Mouse (Mus musculus) hindbrain, embryonic 16.5 days (tissue): ENCODE data around the gene Mapk14. TPM values are rescaled to one million over a fixed set of nuclear protein-coding genes. Genes with fewer than 3 reads are reported as not detected.
"Not testable (repeated sequence)": the region's sequence is repeated elsewhere in the genome, so short reads cannot be mapped to it uniquely, and the experiment has no call there.

ENCODE experiments used
- ATAC-seq: fragments of 200-750 bp; cut with Nextera tagmentation; 2 replicates; pipeline ENCODE4 v1.8.0; 2017; ENCODE audit warnings: moderate TSS enrichment, moderate library complexity
- H3K27ac ChIP-seq: fragments of 300-500 bp; sonication (generic); 2 replicates; pipeline ENCODE4 v1.5.1; 2014; ENCODE audit warnings: low read depth, mild to moderate bottlenecking, control low read depth, low read length, moderate library complexity
- H3K27me3 ChIP-seq: fragments of 300-500 bp; sonication (generic); replicated peaks from 2 replicates; pipeline ENCODE4 v1.6.1; 2014; ENCODE audit warnings: low read length; ENCODE audit not compliant: control insufficient read depth, insufficient read depth
- H3K36me3 ChIP-seq: fragments of 300-500 bp; sonication (generic); 2 replicates; pipeline ENCODE4 v1.6.1; 2014; ENCODE audit warnings: mild to moderate bottlenecking, low read length, moderate library complexity, mixed read lengths; ENCODE audit not compliant: control insufficient read depth, insufficient read depth
- H3K4me1 ChIP-seq: fragments of 300-500 bp; sonication (generic); 2 replicates; pipeline ENCODE4 v1.6.1; 2014; ENCODE audit warnings: low read depth, low read length; ENCODE audit not compliant: control insufficient read depth, insufficient read depth
- H3K4me2 ChIP-seq: fragments of 300-500 bp; sonication (generic); 2 replicates; pipeline ENCODE4 v1.6.1; 2014; ENCODE audit warnings: mild to moderate bottlenecking, low read length, control low read depth, moderate library complexity
- H3K4me3 ChIP-seq: fragments of 300-500 bp; sonication (generic); 2 replicates; pipeline ENCODE4 v1.5.1; 2014; ENCODE audit warnings: mild to moderate bottlenecking, low read length, control low read depth, moderate library complexity
- H3K9ac ChIP-seq: fragments of 300-500 bp; sonication (generic); 2 replicates; pipeline ENCODE4 v1.6.1; 2014; ENCODE audit warnings: low read depth, mild to moderate bottlenecking, control low read depth, low read length, moderate library complexity
- H3K9me3 ChIP-seq: fragments of 300-500 bp; sonication (generic); 2 replicates; pipeline ENCODE4 v1.6.1; 2014; ENCODE audit warnings: mild to moderate bottlenecking, low read length, moderate library complexity; ENCODE audit not compliant: control insufficient read depth
- WGBS: fragments of 180-500 bp; shearing (Covaris S2); extraction: QIAGEN DNeasy Blood & Tissue Kit; methylation state at CpG from one replicate; pipeline ENCODE4 v1.1.7; 2014; 5-methylcytosine and 5-hydroxymethylcytosine counted together
- polyA plus RNA-seq: library from polyadenylated mRNA; unstranded; fragments of >200 nt; fragmentation: Nextera tagmentation; extraction: Ambion mirVana; gene quantifications from 2 replicates; pipeline ENCODE4 v1.2.1, GENCODE M21; 2015

The Mapk14 gene
- polyA plus RNA-seq, 1 experiment from 2014 or later, result 22.7 TPM

DNA sequence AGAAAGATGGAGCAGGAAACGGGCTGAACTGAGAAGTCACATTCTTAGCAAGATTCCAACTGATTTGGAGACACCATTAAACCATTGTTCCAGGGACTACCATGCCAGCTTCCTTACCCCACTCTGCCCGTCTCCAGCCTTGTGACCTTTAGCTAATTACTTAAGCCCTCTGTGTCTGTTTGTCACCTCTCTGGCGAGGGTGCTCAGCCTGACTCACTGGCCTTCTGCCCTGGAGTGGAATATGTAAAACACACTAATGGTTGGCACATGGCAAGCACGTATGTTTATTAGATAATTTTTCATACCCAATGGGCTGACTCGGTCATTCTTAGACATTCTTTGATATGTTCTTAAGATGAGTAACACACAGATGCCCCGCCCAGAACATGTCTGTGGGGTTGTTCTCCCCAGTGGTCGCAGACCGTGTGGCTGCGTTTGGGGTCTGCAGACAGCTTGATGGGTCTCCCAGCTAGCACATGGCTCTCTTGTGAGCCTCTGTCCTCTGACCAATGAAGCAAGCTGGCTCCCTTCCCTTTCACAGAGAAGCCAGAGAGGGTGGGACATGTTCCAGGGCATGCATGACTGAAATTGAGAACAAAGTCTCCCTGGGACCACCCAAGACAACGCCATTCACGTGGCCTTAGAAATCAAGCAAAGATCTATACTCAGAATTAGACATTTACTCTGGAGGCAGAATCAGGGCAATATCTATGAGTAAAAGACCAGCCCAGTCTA lies 75.8 kb downstream of the Mapk14 start:
- no peak for ATAC-seq
- H3K4me3 ChIP-seq, result no peak overlapping the region
- 70% methylated on average over 11 of the region's 11 CpGs for WGBS
- H3K36me3 ChIP-seq, result no peaks in the 10 kb centered on the region
- H3K27ac ChIP-seq, result no peak overlapping the region
- H3K4me1 ChIP-seq, result peaks cover 13% of the 10 kb centered on the region
- H3K4me2 ChIP-seq, result no peak overlapping the region
- H3K9me3 ChIP-seq, result no peaks in the 10 kb centered on the region
- H3K9ac ChIP-seq, result no peak overlapping the region
- H3K27me3 ChIP-seq, result peaks cover 21% of the 10 kb centered on the region

DNA sequence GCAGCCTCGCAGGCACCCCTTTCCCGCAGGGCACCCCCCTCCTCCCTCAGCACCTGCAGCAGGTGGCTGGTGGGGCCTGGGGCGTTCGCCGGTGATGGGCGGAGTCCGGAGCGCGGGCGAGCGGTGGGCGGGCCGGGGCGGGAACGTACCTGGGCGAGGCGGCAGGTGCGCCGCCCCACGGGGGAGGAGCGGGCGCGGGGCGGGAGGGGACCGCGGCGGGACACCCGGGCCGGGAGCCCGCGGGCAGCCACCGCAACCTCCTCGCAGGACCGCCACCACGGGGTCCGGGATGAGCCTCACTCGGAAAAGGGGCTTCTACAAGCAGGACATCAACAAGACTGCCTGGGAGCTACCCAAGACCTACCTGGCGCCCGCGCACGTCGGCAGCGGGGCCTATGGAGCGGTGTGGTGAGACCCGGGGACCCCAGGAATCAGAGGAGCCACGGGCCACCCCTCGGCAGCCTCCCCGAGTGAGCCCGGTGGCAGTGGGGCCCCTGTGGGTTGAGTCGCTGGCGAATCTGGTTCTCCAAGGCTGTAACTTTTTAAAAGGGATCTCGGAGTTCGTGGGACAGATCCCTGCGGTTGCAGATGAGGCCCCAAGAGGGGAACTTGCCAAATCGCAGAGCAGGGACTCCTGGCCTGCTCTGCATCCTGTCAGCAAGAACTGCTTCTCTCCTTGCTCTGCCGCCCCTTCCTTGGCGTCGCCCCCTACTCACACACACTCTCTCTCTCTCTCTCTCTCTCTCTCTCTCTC lies 78.2 kb downstream of the Mapk14 start, which contains the start of gene Mapk13:
Mapk13 (plus strand) TSS at position 177 of the 754 bp plus-strand sequence.
- Histone ChIP-seq H3K27ac (no peak within 1 kb of the TSS), H3K36me3 (no peaks in the 10 kb centered on the region), H3K4me1 (peaks cover 13% of the 10 kb centered on the region), H3K9ac (peak within 1 kb of the TSS; percentile 47), H3K27me3 (peaks cover 21% of the 10 kb centered on the region), H3K4me3 (peak within 1 kb of the TSS; percentile 40), H3K9me3 (no peaks in the 10 kb centered on the region), H3K4me2 (peak within 1 kb of the TSS; percentile 74)
- ATAC-seq, result no peak
- 2% methylated on average over 53 of the region's 58 CpGs for WGBS

DNA sequence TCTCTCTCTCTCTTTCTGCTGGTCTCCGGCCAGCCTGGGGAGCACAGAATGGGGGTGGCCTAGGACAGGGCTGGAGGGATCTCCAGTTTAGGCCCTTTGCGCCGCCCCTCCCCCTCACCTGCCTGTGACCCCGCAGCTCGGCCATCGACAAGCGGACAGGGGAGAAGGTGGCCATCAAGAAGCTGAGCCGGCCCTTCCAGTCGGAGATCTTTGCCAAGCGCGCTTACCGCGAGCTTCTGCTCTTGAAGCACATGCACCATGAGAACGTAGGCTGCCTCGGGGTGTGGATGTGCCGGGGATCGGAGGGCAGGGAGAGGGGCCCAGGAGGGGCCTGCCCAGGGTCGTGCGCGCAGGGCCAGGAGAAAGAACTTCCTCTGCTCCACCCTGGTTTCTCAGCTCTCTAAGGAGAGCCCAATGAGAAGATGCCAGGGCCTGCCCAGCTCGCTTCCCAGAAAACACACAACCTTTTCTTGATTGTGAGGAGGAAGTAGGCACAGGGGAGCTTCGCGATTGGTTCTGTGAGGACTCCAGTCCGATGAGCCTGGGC lies 78.8 kb downstream of the Mapk14 start:
- Histone ChIP-seq H3K27ac (no peak overlapping the region), H3K27me3 (peaks cover 21% of the 10 kb centered on the region), H3K9me3 (no peaks in the 10 kb centered on the region), H3K4me3 (peak overlapping the region; percentile 40), H3K9ac (peak overlapping the region; percentile 28), H3K4me2 (peak overlapping the region; percentile 74), H3K4me1 (peaks cover 13% of the 10 kb centered on the region), H3K36me3 (no peaks in the 10 kb centered on the region)
- no peak for ATAC-seq
- 4% methylated on average over 24 of the region's 24 CpGs for WGBS

DNA sequence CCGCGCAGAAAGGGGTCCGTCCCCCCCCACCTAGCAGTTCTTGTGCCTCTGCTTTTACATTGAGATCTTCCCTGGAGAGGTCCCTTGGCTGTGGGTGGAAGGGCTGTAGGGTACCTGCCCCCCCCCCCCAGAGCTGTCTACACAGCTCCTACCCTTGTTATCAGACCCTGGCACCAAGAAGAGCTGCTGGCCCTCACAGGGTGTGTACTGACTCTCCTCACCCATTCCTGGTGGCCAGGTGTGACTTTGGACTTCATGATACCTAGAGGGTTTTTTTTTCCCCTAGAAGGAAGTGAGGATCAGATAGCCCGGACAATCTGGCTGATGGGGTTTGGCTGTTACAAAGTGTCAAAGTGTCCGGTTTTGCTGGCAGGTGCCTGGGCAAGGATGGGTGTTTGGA lies 80.2 kb downstream of the Mapk14 start:
- Histone ChIP-seq H3K4me2 (no peak overlapping the region), H3K27ac (no peak overlapping the region), H3K9ac (no peak overlapping the region), H3K27me3 (peaks cover 21% of the 10 kb centered on the region), H3K4me3 (no peak overlapping the region), H3K4me1 (peaks cover 13% of the 10 kb centered on the region), H3K9me3 (no peaks in the 10 kb centered on the region), H3K36me3 (no peaks in the 10 kb centered on the region)
- ATAC-seq, result no peak
- WGBS, result 92% methylated on average over 5 of the region's 5 CpGs

DNA sequence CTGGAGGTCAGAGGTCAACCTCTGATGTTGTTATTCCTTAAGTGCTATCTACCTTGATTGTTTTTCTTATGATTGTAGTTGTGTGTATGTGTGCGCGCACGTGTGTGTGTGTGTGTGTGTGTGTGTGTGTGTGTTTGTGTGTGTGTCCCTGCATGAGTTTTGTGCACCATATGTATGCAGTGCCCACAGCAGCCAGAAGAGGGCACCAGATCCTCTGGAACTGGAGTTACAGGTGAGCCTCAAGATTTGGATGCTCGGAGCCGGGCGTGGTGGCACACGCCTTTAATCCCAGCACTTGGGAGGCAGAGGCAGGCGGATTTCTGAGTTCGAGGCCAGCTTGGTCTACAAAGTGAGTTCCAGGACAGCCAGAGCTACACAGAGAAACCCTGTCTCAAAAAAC lies 83.2 kb downstream of the Mapk14 start:
- H3K4me1 ChIP-seq, ATAC-seq, H3K36me3 ChIP-seq, H3K4me3 ChIP-seq, H3K27ac ChIP-seq, H3K9me3 ChIP-seq, H3K9ac ChIP-seq, H3K4me2 ChIP-seq: not testable (repeated sequence)
- H3K27me3 ChIP-seq, result peaks cover 17% of the 10 kb centered on the region
- WGBS, result 94% methylated on average over 9 of the region's 9 CpGs

DNA sequence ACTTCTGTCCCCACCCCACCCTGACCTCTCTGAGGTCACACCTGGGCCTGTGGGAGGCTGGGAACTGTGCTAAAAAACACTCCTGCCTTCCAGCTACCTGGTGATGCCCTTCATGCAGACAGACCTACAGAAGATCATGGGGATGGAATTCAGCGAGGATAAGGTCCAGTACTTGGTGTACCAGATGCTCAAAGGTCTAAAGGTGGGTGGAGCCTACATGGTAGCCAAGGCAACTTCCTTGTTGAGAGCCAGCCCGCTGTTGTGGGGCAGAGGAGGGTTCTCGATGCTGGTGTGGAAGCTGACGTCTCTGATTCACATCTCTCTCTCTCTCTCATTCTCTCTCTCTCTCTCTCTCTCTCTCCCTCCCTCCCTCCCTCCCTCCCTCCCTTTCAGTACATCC lies 84.0 kb downstream of the Mapk14 start:
- Histone ChIP-seq H3K4me2 (no peak overlapping the region), H3K27me3 (peaks cover 11% of the 10 kb centered on the region), H3K9ac (no peak overlapping the region), H3K27ac (no peak overlapping the region), H3K36me3 (no peaks in the 10 kb centered on the region), H3K4me1 (peaks cover 2% of the 10 kb centered on the region), H3K9me3 (no peaks in the 10 kb centered on the region), H3K4me3 (no peak overlapping the region)
- WGBS, result 90% methylated on average over 4 of the region's 4 CpGs
- ATAC-seq, result no peak

DNA sequence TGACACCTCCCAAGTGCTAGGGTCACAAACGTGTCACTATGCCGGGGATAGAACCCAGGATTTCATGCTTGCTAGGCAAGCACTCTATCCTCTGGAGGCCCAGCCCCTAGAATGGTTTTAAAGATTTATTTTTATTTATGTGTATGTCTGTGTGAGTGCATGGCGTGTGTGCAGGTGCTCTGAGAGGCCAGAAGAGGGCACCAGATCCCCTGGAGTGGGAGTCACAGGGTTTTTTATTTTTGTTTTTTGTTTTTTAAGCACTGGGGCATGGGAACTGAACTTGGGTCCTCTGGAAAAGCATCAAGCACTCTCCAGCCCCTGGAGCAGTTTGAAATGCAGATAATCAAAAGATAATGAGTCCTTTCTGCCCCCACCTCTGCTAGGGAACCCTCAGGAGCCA lies 85.7 kb downstream of the Mapk14 start:
- whole genome bisulfite sequencing, result 92% methylated on average over 3 of the region's 3 CpGs
- Histone ChIP-seq H3K9ac (no peak overlapping the region), H3K27ac (no peak overlapping the region), H3K9me3 (no peaks in the 10 kb centered on the region), H3K36me3 (no peaks in the 10 kb centered on the region), H3K4me3 (no peak overlapping the region), H3K4me2 (no peak overlapping the region), H3K4me1 (no peaks in the 10 kb centered on the region), H3K27me3 (no peaks in the 10 kb centered on the region)
- no peak for ATAC-seq

DNA sequence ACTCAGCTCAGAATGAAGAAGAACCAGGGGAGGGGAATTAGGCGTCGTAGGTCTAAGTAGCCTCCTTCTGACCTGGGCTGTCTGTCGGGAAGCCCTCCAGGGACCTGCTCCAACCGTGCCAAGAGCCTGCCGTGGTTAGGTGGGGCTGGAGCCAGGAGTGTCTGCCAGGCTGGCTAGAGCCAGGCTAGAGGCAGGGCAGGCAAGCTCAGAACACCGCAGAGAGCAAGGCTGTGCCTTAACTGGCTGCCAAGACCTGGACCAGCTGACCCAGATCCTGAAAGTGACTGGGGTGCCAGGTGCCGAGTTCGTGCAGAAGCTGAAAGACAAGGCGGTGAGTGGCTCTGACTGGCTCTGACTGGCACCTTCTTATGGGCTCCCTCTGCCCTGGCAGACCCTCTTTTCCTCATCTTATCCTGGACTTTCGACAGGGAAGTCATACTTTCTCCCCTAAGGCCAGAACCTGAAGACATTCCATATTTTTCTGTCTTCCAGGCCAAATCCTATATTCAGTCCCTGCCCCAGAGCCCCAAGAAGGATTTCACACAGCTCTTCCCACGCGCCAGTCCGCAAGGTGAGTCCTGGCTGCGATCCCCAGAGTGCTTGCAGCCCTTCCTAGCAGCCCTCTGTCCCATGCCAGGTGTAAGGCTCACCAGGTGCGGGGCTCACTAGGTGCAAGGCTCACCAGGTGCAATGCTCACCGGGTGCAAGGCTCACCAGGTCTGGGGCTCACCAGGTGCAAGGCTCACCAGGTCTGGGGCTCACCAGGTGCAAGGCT lies 86.3 kb downstream of the Mapk14 start:
- WGBS, result 81% methylated on average over 16 of the region's 16 CpGs
- Histone ChIP-seq H3K4me3 (no peak overlapping the region), H3K36me3 (no peaks in the 10 kb centered on the region), H3K4me2 (no peak overlapping the region), H3K4me1 (no peaks in the 10 kb centered on the region), H3K27me3 (no peaks in the 10 kb centered on the region), H3K27ac (no peak overlapping the region), H3K9ac (no peak overlapping the region), H3K9me3 (no peaks in the 10 kb centered on the region)
- ATAC-seq, result no peak

DNA sequence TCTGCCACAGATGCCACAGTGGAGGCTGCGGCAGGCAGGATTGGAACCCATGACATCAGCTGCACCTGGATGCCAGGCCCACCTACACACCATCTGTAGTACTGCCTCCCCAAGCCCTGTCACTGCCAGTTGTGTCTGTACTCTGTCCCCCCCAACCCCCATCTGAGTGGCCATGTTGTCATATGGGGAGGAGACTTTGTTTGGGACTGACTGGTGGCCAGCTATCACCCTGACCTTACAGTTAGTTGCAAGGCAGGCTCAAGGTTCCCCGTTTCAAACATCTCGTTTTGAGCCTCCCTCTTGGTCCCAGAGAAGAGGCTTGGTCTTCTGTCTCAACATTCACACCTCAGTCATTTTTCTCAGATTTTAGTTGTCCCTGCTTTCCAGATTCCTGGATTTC lies 88.6 kb downstream of the Mapk14 start:
- Histone ChIP-seq H3K9ac (no peak overlapping the region), H3K4me2 (no peak overlapping the region), H3K4me3 (no peak overlapping the region), H3K27ac (no peak overlapping the region), H3K4me1 (no peaks in the 10 kb centered on the region), H3K36me3 (no peaks in the 10 kb centered on the region), H3K27me3 (no peaks in the 10 kb centered on the region), H3K9me3 (no peaks in the 10 kb centered on the region)
- 89% methylated on average over 3 of the region's 3 CpGs for WGBS
- no peak for ATAC-seq
